ENCODE assay signal across 8 mouse cellular contexts in the genomic region with DNA sequence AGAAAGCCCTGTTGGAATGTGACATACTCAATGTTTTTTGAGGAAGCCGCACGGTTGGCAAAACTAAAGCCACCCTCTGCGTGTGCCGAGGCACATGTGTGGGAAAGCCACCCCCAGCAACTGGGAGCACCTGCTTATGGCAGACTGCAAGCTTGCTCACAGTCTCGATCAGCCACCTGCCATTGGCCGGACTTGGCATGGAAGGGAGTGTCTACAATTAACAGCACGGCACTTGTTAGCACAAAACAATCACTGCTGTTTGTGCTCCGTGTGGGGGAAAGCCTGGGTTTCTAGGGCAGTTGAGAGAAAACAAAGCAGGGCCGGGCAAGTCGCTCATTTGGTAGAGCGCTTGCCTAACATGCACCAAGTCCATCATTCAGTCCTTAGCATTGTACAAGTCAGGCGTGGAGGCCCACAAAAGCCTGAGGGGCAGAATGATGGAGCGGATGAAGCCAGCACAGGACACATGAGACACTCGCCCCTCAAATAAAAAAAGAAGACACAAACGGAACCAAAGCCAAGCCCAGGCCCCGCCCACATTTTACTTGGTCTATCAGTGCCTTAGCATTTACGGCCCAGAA.
A peak's percentile ranks its signal among the peaks of the same experiment; 100 is the strongest.
DNase-seq lines count a peak whose midpoint lies in the region; ATAC-seq lines count a peak whose summit lies in the region.
"Had no signal": no experiment of that assay in that cellular context is flagged by ENCODE, and none has a peak within 500 bp of the region (broad histone marks: within the 10 kb centered on the region; RNA-seq: fewer than 3 reads in every experiment).

No protein-coding gene starts in this region.

- H3K4me2 ChIP-seq in midbrain, embryonic 14.5 days (ENCODE audit: low read length) = no peak overlapping the region
- no peak overlapping the region for H3K4me2 ChIP-seq in midbrain, embryonic 11.5 days
- H3K4me2 ChIP-seq in forebrain, embryonic 16.5 days (ENCODE audit: low read length) = no peak overlapping the region
- H3K4me2 ChIP-seq: limb, embryonic 12.5 days had no signal

- ATAC-seq in midbrain, embryonic 14.5 days (ENCODE audit: low FRiP score, low TSS enrichment) = no peak
- ATAC-seq in midbrain, embryonic 11.5 days (ENCODE audit: low FRiP score) = no peak
- ATAC-seq in forebrain, embryonic 16.5 days = peak; percentile 68

- no peaks in the 10 kb centered on the region for H3K27me3 ChIP-seq in midbrain, embryonic 14.5 days (ENCODE audit: control insufficient read depth, insufficient read depth, low read length)
- no peaks in the 10 kb centered on the region for H3K27me3 ChIP-seq in midbrain, embryonic 11.5 days (ENCODE audit: control insufficient read depth, insufficient read depth, low read length)
- H3K27me3 ChIP-seq in forebrain, embryonic 16.5 days (replicated peaks; ENCODE audit: control insufficient read depth, insufficient read depth, low read length) = no peaks in the 10 kb centered on the region
- H3K27me3 ChIP-seq: limb, embryonic 12.5 days had no signal

- no peaks in the 10 kb centered on the region for H3K36me3 ChIP-seq in midbrain, embryonic 14.5 days (ENCODE audit: control insufficient read depth, insufficient read depth, low read length)
- no peaks in the 10 kb centered on the region for H3K36me3 ChIP-seq in midbrain, embryonic 11.5 days (ENCODE audit: control insufficient read depth, insufficient read depth, low read length)
- H3K36me3 ChIP-seq in forebrain, embryonic 16.5 days (ENCODE audit: control insufficient read depth, insufficient read depth) = no peaks in the 10 kb centered on the region
- H3K36me3 ChIP-seq: limb, embryonic 12.5 days had no signal

- no peaks in the 10 kb centered on the region for H3K9me3 ChIP-seq in midbrain, embryonic 14.5 days (ENCODE audit: control insufficient read depth, low read length)
- H3K9me3 ChIP-seq in midbrain, embryonic 11.5 days (ENCODE audit: control insufficient read depth, low read length) = no peaks in the 10 kb centered on the region
- no peaks in the 10 kb centered on the region for H3K9me3 ChIP-seq in forebrain, embryonic 16.5 days (ENCODE audit: control insufficient read depth, low read length)
- H3K9me3 ChIP-seq: limb, embryonic 12.5 days had no signal

- no peak overlapping the region for H3K4me3 ChIP-seq in midbrain, embryonic 14.5 days (replicated peaks; ENCODE audit: low read depth, low read length)
- H3K4me3 ChIP-seq in midbrain, embryonic 11.5 days (ENCODE audit: low read depth, low read length) = no peak overlapping the region
- no peak overlapping the region for H3K4me3 ChIP-seq in forebrain, embryonic 16.5 days (replicated peaks; ENCODE audit: low read length)
- H3K4me3 ChIP-seq: limb, embryonic 12.5 days had no signal

- 71% methylated on average over 17 of the region's 17 CpGs for WGBS in midbrain, embryonic 14.5 days
- WGBS in midbrain, embryonic 11.5 days = 83% methylated on average over 17 of the region's 17 CpGs
- WGBS in forebrain, embryonic 16.5 days = 26% methylated on average over 17 of the region's 17 CpGs

- no peaks in the 10 kb centered on the region for H3K4me1 ChIP-seq in midbrain, embryonic 14.5 days (ENCODE audit: control insufficient read depth, insufficient read depth, low read length)
- peaks cover 9% of the 10 kb centered on the region for H3K4me1 ChIP-seq in midbrain, embryonic 11.5 days (ENCODE audit: control insufficient read depth, insufficient read depth, low read length)
- peaks cover 18% of the 10 kb centered on the region for H3K4me1 ChIP-seq in forebrain, embryonic 16.5 days (replicated peaks; ENCODE audit: control insufficient read depth, insufficient read depth, low read length)

- H3K9ac ChIP-seq in midbrain, embryonic 14.5 days (replicated peaks; ENCODE audit: low read length) = no peak overlapping the region
- no peak overlapping the region for H3K9ac ChIP-seq in midbrain, embryonic 11.5 days (ENCODE audit: low read length)
- no peak overlapping the region for H3K9ac ChIP-seq in forebrain, embryonic 16.5 days (replicated peaks; ENCODE audit: low read depth, low read length)
- H3K9ac ChIP-seq: limb, embryonic 12.5 days had no signal

- DNase-seq in midbrain, embryonic 14.5 days = peak; percentile 18
- DNase-seq in midbrain, embryonic 11.5 days (ENCODE audit: low spot score, missing footprints) = no peak
- peak; percentile 83 for DNase-seq in layer of hippocampus, adult 9-11 months
- DNase-seq in right cerebral cortex, postnatal 4 days = peak; percentile 9
- no peak for DNase-seq in lung, postnatal 25 days (ENCODE audit: low spot score)
- DNase-seq in kidney, adult 8-10 months = no peak

- no peak overlapping the region for H3K27ac ChIP-seq in midbrain, embryonic 14.5 days (replicated peaks; ENCODE audit: low read depth, low read length)
- H3K27ac ChIP-seq in midbrain, embryonic 11.5 days (ENCODE audit: low read depth, low read length) = no peak overlapping the region
- H3K27ac ChIP-seq in forebrain, embryonic 16.5 days (ENCODE audit: low read length) = no peak overlapping the region; the same call in 1 of the 2 replicates
- H3K27ac ChIP-seq: limb, embryonic 12.5 days had no signal

Comparison
In these comparisons a context has a peak if more than half of its experiments do, and no peak if none do; other contexts are left out.
1. DNase-seq: peak in midbrain, embryonic 14.5 days (single experiment), layer of hippocampus, adult 9-11 months (single experiment) and right cerebral cortex, postnatal 4 days (single experiment); none in midbrain, embryonic 11.5 days (single experiment), lung, postnatal 25 days (single experiment) and kidney, adult 8-10 months (0 of 2).